Mouse (Mus musculus) spleen, adult 18-20 months (tissue): Measurements from ENCODE around the gene Eif6.
"Not testable (repeated sequence)": the region's sequence is repeated elsewhere in the genome, so short reads cannot be mapped to it uniquely, and the experiment has no call there.

ENCODE experiments used
- DNase-seq, 2 experiments: peaks; one replicate each; pipeline ENCODE4 v3.0.0; 2022; ENCODE audit warnings: mixed read lengths in 2 of 2

Eif6 gene

DNA sequence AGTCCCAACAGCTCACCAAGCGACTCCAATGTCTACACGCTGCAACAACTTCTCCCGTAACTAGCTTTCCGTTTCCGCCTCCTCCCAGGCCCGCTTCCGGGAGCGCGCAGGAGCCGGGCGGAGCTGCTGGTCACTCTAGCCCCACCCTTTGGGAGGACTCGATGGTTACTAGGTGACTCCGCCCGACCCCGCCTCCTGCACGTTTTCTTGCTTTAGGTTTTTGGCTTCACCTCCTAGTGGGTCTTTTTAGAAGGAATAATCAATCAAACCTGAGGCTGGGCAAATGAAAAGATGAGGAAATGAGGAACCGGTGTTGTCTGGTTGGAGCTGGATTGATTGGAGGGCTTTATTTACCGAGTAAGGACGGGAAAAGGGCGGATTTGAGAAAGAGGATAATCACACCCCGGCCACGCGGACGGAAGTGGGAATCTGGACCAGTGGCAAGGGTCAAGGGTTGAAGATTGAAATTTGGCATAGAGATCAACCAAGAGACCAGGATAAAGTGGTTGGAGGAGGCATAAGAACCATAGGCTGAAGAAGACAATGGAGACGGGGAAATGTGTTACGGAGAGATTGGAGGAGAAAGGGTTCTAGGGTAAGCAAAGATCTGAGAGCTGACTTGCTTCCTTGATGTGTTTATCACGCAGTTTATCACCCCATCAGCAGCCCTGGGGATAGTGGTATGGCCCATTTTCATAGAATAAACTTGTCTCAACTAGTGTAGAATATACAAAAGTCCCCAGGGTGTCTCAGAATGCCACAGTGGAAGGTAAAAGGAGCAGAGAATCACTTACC lies at the start of gene Eif6:
Eif6 (minus strand) TSS at position 296 of the 795 bp plus-strand sequence.
- peak; percentile 73 to 79 for DNase-seq

- no peak for DNase-seq
These were observed 46.9 kb upstream of the Eif6 start for GRCm38 (mm10) chr2:155873636-155874035.

DNA sequence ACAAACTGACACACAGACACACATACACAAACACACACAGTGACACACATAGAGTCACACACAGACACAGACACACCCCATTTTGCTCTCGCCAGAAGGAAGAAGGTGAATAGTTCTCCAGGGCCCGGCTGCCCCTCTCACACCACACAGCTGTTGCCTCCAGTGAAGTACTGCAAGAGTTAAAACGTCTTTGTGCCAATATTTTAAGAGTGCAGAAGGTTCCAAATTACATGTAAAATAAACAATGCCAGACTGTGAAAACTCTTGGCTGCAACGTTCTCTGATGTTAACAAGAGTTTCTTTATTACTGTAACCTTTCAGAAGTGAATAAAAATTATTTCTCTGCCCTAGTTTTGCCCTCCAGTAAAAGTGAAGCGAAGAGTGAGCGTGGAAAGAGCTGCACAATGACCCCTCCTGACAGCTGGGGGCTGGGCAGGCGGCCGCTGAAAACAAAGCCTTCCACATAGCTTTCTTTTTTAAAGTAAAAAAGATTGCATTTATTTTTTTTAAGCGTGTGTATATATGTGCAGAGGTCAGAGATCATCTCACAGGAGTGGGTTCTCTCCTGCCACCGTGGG lies 46.3 kb upstream of the Eif6 start:
- no peak for DNase-seq

- no peak for DNase-seq
These were observed 45.8 kb upstream of the Eif6 start for GRCm38 (mm10) chr2:155872486-155872885.

- no peak for DNase-seq
These were observed 43.0 kb upstream of the Eif6 start for GRCm38 (mm10) chr2:155869772-155870171.

DNA sequence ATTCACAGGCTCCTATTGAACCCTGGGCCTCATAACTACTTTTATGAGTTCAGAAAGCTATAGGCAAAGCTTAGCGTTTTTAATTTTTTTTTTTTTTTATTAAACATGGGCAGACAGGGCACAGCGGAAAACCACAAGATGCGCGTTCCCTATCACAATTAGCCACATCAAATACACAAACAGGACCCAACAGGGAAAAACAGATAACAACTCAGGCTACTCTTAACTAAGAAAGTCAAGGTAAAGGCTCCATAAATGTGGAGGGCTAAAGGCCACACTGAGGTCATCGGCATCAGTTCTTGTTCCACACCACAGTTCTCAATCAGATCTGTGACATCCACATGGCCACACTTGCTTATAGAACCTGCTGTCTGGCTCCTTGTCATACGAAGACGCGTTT lies 41.6 kb upstream of the Eif6 start:
- DNase-seq = no peak

DNA sequence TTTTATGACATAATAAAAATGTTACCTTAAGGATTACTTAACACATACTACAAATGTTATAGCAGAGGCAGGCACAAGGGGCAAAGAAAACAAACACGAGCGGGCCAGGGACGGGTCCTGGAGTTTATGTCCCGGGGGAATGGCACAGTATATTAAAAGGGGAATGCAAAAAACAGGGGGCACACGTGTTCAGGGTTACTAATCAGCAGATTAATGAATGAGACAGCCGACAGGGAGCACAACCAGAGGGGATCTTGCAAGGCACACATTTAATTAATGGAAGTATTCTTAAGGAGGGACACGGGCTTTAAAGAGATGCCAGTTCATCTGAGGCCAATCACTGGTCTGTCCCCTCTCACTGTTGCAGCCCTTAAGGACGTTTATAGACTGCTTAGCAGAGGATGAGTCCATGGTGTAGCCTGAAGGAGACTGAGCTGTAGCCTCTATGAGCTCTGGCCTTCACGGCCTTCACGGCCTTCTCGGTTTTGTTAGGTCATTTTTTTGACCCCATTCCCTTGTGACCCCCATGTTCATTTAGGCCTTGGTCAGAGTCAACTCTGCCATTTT lies 36.7 kb upstream of the Eif6 start:
- no peak for DNase-seq

DNA sequence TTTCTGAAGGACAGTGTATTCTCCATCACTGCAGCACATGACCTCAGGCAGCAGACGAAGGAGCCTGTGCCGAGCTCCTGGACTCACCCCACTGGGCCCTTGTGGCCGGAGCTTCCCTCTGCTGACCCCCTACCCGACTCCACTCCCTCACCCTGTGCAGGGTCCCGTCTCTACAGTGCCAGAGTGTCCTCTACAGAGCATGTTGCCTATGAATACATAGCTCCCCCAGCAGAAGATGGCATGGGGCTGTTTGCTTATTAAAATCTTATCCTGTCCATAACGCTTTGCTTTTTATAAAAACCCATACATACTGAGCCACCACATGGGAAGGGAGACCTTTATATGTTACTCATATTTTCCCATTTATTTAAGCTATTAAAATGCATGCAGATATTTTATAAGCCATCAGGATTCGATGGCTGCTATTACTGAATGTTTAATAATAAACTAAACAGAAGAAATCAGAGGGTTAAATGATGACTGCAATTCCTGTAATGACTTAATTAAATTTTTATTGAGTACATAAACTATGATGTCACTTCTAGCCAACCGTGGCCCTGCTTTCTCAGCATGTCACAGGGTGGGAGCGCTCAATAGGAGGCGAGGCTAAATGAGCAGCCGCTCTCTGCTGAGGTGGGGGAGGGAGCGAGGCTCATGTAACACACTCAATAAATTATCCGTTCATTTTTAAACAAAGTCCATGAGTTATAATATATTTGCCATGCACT lies 36.0 kb upstream of the Eif6 start:
- no peak for DNase-seq

GRCm38 (mm10) chr2:155861581-155861980 lies 34.9 kb upstream of the Eif6 start:
- DNase-seq = no peak

DNA sequence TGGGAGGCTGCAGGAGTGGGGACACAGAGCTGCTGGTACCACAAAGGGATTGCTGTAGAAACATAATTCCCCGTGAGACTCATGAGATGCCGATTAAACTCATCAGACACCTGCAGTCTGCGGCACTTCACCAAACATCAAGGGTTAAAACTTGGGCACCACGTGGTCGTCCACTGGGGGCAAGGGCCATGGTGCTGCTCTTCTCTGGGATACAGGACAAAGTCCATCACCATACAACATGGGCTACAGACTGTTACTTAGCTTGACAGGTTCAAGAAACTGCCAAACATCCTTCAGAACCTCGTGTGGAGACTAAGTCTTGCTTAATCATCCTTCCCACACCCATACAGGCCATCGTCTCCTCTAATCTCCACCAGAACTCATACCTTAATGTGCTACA lies 33.4 kb upstream of the Eif6 start:
- no peak for DNase-seq

GRCm38 (mm10) chr2:155852536-155852935 lies 25.8 kb upstream of the Eif6 start:
- DNase-seq = no peak

GRCm38 (mm10) chr2:155850120-155850519 lies 23.4 kb upstream of the Eif6 start:
- DNase-seq = no peak

DNA sequence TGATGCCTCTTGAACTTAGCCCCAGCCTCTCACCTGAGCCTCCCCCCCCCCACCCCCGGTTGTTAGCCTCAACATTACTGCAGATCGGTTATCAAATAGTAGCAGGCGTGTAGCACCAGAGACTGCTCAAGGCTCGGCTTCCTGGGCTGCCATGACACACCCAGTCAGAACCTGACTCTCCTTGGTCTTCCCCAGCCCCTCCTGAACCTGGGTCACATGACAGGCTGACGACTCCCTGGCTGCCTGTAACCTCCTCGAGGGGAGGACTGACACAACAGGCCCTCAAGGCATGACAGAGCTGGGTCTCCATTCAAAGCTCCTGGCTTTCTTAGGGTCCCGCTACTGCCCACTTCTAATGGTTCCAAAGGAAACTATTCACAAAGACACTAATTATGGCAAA lies 22.7 kb upstream of the Eif6 start:
- no peak for DNase-seq

DNA sequence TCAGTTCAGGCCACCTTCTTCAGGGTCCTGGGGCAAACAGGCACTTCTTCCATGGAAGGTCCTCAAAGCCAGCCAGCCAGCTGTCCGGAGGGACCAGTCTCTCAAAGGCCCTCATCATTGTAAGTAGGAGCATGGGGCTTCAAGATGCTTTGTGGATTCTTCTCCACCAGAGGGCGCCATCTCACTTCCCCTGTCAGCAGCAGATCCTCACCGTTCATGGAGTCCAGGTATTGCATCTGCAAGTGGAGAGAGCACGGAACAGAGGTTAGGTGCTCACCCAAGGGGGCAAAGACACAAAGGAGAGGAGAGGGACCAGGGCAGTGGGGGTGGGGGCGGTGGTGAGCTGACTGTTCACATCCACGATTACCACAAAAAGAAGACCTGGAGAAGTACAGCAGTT lies 21.6 kb upstream of the Eif6 start:
- DNase-seq = peak; percentile 32 to 71

GRCm38 (mm10) chr2:155846930-155847329 lies 20.2 kb upstream of the Eif6 start:
- no peak for DNase-seq

DNA sequence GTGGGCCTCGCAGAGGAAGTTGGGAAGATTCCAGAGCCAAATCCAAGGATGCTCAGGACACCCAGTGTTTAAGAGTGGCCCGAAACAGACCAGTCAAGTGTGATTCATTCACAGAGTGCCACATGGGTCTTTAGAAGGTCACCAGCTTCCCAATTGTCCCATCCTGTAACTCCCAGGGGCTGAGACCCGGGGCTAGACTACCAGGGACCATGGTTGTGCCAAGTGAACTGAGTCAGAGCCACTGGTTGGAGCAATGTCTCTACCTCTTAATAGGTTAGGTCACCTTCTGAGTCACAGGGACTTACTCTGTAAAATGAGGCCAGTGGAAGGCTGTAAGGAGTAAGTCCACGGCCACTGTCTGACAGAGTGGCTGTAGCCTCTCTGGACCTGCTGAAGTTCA lies 12.2 kb upstream of the Eif6 start:
- no peak for DNase-seq

DNA sequence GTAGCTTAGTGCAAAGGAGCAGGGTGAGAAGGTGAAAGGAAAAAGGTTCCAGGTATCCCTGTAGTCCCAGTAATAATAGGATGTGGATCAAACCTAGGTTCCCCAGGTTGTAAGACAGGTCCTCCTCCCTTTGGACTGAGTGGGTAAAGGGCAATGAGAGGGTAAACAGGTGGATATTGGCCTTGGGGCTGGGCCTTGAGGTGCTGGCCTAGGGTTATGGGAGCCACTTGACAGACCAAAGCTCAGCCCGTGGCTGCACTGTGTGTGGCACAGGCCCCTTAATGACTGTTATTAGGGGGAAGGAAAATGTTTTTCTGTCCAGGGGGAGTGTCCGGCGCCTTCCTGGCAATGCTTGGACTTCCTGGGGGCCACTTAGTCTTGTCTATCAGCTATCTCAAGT lies 11.2 kb upstream of the Eif6 start:
- no peak for DNase-seq

- no peak for DNase-seq
These were observed 8.0 kb upstream of the Eif6 start, which contains the start of gene Fam83c for GRCm38 (mm10) chr2:155834732-155835131. Gene Fam83c, minus strand, starts transcription at chr2:155834854.

DNA sequence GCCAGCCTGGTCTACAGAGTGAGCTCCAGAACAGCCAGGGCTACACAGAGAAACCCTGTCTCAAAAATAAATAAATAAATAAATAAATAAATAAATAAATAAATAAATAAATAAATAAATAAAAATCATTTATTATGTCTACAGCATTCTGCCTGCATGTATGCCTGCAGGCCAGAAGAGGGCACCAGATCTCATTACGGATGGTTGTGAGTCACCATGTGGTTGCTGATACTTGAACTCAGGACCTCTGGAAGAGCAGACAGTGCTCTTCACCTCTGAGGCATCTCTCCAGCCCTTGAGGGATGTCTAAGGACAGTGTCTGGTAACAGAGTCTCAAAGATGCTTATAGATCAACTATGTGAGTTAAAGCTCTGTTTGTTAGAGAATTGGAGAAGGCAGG lies 5.4 kb upstream of the Eif6 start:
- DNase-seq = not testable (repeated sequence)

DNA sequence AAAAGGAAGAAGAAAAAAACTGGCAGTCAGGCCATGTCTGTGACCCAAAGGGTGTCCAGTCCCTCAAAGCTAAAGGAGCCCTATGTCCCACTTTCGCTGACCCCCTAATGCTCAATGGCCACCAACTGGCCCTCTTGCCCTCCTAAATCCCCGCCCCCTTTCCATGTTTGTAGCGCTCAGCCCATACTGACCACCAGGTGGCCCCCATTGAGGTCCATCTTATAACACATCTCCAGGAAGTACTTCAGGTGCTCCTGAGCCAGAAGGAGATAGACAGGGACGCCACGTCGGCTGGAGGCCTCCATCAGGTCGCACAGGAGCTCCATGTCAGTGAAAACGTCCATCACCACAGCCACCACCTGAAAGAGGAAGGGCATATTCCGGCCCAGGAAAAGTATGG lies 4.6 kb upstream of the Eif6 start:
- DNase-seq = no peak

GRCm38 (mm10) chr2:155830841-155831240 lies 4.1 kb upstream of the Eif6 start:
- DNase-seq = no peak

DNA sequence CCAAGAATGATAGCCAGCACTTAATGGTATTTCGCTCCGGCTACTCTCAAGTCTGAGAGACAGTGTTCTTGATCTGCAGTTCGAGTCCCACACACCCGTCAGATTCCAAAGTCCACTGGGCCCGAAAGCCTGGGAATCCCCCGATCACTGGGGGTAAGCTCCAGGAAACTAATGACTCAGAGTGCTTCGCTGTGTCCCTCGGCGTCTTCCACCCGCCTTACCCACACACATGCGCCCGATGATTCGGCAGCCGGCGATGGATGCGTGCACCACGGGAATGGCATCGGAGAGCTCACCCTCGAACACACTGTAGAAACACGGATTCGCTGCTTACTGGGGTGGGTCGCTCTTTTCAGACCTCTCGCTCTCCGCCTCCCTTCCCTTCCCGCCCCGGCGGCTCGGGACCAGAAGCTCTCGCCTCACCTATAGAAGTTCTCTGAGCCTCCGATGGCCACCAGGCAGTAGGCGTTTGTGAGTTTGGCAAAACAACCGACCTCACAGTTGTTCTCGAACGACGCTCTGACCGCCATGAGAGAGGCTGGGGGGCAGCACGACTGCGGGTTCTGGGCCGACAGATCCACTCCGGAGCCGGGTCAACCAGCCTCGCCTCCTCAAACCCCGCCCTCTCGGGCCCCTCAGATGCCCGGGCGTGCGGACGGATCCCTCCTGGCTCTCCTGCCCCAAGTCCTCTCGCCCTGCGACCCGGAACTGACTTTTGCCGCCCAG lies 658 bp downstream of the Eif6 start:
- DNase-seq = no peak

DNA sequence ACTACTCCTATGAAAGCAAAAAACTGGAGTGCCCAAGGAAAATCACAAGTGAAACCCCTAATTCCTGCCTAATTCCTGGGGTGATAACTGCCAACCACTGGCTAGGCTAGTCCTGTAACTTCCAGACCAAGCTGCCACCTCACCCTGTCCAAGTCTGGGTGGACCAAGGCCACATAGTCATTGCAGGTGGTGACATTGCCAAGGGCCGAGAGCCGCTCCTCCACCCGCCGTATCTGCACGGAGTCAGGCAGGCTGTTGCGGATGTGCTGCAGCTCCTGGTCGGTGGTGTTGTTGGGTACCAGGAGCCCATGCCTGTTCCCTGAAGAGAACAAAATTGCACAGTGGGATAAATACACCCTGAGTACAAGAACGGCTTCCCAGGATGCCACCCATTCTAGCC lies 3.0 kb downstream of the Eif6 start:
- no peak for DNase-seq
